Mouse (Mus musculus) neural tube, embryonic 14.5 days (tissue): ENCODE data around the gene Sbno2. TPM values are rescaled to one million over a fixed set of nuclear protein-coding genes. Genes with fewer than 3 reads are reported as not detected.

Experiments used
- ATAC-seq: fragments of 200-750 bp; cut with Nextera tagmentation; 2 replicates; pipeline ENCODE4 v1.8.0; 2017; ENCODE audit warnings: low read depth, mild to moderate bottlenecking, moderate TSS enrichment, moderate library complexity
- H3K27ac ChIP-seq: fragments of 300-500 bp; sonication (generic); 2 replicates; pipeline ENCODE4 v1.5.1; 2014; ENCODE audit warnings: low read depth, mild to moderate bottlenecking, control low read depth, low read length, moderate library complexity, mixed read lengths
- H3K27me3 ChIP-seq: fragments of 300-500 bp; sonication (generic); 2 replicates; pipeline ENCODE4 v1.6.1; 2014; ENCODE audit warnings: low read length; ENCODE audit not compliant: control insufficient read depth, insufficient read depth
- H3K36me3 ChIP-seq: fragments of 300-500 bp; sonication (generic); 2 replicates; pipeline ENCODE4 v1.6.1; 2014; ENCODE audit warnings: low read length, mixed read lengths; ENCODE audit not compliant: control insufficient read depth, insufficient read depth
- H3K4me1 ChIP-seq: fragments of 300-500 bp; sonication (generic); 2 replicates; pipeline ENCODE4 v1.6.1; 2014; ENCODE audit warnings: low read length; ENCODE audit not compliant: control insufficient read depth, insufficient read depth
- H3K4me2 ChIP-seq: fragments of 300-500 bp; sonication (generic); 2 replicates; pipeline ENCODE4 v1.6.1; 2014; ENCODE audit warnings: mild to moderate bottlenecking, low read depth, low read length, control low read depth
- H3K4me3 ChIP-seq: fragments of 300-500 bp; sonication (generic); 2 replicates; pipeline ENCODE4 v1.5.1; 2014; ENCODE audit warnings: low read depth, low read length, control low read depth, mixed read lengths
- H3K9ac ChIP-seq: fragments of 300-500 bp; sonication (generic); replicated peaks from 2 replicates; pipeline ENCODE4 v1.6.1; 2014; ENCODE audit warnings: low read depth, mild to moderate bottlenecking, control low read depth, low read length, mixed read lengths
- H3K9me3 ChIP-seq: fragments of 300-500 bp; sonication (generic); 2 replicates; pipeline ENCODE4 v1.6.1; 2016; ENCODE audit warnings: low read length; ENCODE audit not compliant: control insufficient read depth
- WGBS: fragments of 180-500 bp; shearing (Covaris S2); extraction: QIAGEN DNeasy Blood & Tissue Kit; methylation state at CpG from one replicate; pipeline ENCODE4 v1.1.7; 2014; 5-methylcytosine and 5-hydroxymethylcytosine counted together
- polyA plus RNA-seq: library from polyadenylated mRNA; unstranded; fragments of >200 nt; fragmentation: Nextera tagmentation; extraction: Ambion mirVana; gene quantifications from 2 replicates; pipeline ENCODE4 v1.2.1, GENCODE M21; 2014

The Sbno2 gene
- polyA plus RNA-seq, 1 experiment from 2014 or later = 12.9 TPM

DNA sequence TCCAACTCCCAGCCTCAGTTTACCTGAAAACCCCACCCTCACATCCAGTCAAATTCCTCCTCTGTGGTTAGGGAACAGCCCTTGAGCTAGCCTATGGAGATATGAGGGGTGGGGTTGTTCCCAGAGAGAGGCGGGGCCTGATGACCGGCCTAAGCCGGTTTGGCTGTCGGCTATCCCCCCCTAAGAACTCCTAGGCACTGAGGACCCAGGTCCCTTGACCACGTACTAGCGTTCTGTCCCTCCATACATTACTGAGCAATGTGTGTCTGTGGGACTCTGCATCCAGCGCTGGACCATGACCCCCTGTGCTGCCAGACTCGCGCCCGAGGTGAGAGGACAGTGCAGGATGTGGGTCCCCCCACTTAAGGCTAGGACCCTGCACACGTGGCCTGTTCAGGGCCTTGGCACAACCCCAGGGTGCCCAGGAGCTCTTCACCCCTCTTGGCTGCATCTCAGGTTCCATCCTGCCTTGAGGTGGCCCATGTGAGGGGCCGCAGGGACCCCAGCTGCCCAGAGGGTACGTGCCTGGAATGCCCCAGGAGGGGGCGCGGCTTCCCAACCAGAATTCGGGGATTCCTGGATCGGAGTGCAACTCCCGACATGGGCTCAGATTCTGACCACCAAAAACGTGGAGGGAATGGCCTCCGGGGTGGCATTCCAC, 85.8 kb downstream of the Sbno2 start:
- ATAC-seq = peak; percentile 25
- H3K27me3 ChIP-seq = peaks cover 22% of the 10 kb centered on the region
- WGBS = 9% methylated on average over 20 of the region's 20 CpGs

DNA sequence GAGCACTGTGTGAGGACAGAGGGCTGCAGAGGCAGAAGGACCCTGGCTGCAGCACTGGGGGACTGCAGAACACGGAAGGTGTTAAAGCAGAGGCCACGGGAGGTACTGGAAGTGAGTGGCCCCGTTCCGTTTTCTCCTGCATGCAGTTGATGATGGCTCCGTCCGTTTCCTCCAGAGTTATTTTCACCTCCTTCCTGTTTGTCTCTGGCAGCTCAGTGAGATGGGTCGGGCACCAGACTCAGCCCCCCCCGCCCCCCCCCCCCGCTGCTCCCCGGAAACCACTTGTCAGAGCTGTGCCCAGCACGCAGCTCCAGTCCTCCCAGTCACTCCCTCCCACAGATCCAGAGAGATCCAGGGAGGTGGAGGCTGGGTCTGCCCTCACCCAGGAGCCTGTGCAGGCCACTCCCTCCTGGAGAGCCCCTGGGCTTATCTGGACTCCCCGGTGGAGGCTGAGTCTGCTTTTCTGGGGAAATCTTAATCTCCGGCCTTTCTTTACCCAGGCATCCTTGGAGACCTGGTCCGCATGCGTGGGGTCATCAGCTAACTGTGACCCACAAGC, 86.6 kb downstream of the Sbno2 start:
- WGBS = 12% methylated on average over 12 of the region's 15 CpGs
- no peaks in the 10 kb centered on the region for H3K9me3 ChIP-seq

More for the DNA sequence above, 85.8 kb downstream of the Sbno2 start:
- no peak overlapping the region for H3K27ac ChIP-seq
- no peaks in the 10 kb centered on the region for H3K9me3 ChIP-seq
- H3K36me3 ChIP-seq = no peaks in the 10 kb centered on the region
- no peaks in the 10 kb centered on the region for H3K4me1 ChIP-seq
- 0 out of 2 replicates have a peak overlapping the region, but pooled peaks have one; percentile 4 for H3K4me2 ChIP-seq
- no peak overlapping the region for H3K9ac ChIP-seq
- H3K4me3 ChIP-seq = no peak overlapping the region

DNA sequence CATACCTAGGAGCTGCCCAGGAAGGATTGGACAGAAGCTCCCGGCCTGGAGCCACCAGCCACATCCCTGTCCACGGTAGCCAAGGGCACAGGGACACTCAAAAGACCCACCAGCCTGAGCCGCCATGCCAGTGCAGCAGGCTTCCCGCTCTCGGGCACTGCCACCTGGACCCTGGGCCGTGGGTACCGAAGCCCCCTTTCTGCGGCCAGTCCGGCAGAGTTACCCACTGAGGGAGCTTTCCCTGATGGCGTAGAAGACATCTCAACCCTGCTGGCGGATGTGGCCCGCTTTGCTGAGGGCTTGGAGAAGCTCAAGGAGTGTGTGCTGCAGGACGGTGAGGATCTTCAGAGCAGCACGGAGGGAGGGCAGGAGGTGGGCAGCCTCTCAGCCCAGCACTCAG, 87.6 kb downstream of the Sbno2 start:
- Histone ChIP-seq H3K36me3 (no peaks in the 10 kb centered on the region), H3K9ac (no peak overlapping the region; the same call in 1 of the 2 replicates), H3K4me1 (no peaks in the 10 kb centered on the region), H3K27ac (no peak overlapping the region), H3K4me3 (no peak overlapping the region), H3K27me3 (peaks cover 39% of the 10 kb centered on the region), H3K4me2 (no peak overlapping the region), H3K9me3 (no peaks in the 10 kb centered on the region)
- WGBS = 85% methylated on average over 14 of the region's 14 CpGs
- ATAC-seq = no peak

More for the DNA sequence above, 86.6 kb downstream of the Sbno2 start:
- H3K27me3 ChIP-seq = peaks cover 30% of the 10 kb centered on the region
- H3K9ac ChIP-seq = no peak overlapping the region
- no peak for ATAC-seq
- no peak overlapping the region for H3K4me3 ChIP-seq
- H3K4me2 ChIP-seq = no peak overlapping the region
- no peak overlapping the region for H3K27ac ChIP-seq
- H3K4me1 ChIP-seq = no peaks in the 10 kb centered on the region
- H3K36me3 ChIP-seq = no peaks in the 10 kb centered on the region

DNA sequence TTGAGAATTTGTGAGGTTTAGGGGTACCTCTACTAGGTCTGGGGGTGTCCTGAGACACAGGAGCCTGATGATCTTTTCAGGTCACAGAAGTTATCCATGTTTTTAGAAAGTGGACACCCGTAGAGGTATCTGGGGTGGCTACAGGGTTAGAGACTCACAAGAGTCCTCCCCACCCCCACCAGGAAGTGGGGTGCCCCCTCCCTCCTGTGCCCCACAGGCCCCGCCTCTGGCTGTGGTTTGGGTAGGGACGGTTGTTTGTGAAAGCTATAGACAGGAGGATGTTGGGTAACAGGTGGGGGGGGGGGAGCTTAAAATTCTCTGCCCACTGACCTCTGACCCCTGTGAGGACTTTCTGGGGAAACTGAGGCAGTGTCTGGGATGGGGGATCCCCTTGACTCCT, 88.0 kb downstream of the Sbno2 start:
- no peak for ATAC-seq
- H3K4me3 ChIP-seq = no peak overlapping the region
- H3K36me3 ChIP-seq = no peaks in the 10 kb centered on the region
- H3K27ac ChIP-seq = no peak overlapping the region
- no peaks in the 10 kb centered on the region for H3K9me3 ChIP-seq
- H3K9ac ChIP-seq = no peak overlapping the region
- H3K27me3 ChIP-seq = peaks cover 41% of the 10 kb centered on the region
- 67% methylated on average over 2 of the region's 3 CpGs for WGBS
- no peak overlapping the region for H3K4me2 ChIP-seq
- no peaks in the 10 kb centered on the region for H3K4me1 ChIP-seq

DNA sequence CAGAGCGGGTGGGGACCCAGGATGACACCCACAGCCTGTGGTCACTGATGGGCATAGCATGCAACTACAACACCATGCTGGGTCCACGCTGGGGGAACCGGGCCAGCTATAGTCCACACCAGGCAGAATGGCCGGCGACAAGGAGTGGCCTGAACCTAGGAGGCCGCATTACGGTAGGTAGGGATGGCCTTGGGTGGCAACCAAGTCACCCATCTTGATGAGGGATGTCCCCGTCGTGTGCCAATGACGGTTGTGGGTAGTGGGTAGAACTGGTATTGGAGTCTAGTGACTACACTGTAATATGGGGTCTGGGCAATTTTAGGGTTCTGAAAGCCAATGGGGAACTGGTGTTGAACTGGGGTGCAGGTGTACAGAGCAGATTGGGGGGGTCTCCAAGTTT, 88.4 kb downstream of the Sbno2 start:
- H3K4me3 ChIP-seq = no peak overlapping the region
- 0 out of 2 replicates have a peak, but pooled peaks cover 4% of the 10 kb centered on the region for H3K36me3 ChIP-seq
- peaks cover 43% of the 10 kb centered on the region for H3K27me3 ChIP-seq
- H3K4me2 ChIP-seq = no peak overlapping the region
- no peaks in the 10 kb centered on the region for H3K4me1 ChIP-seq
- WGBS = 88% methylated on average over 10 of the region's 10 CpGs
- no peak for ATAC-seq
- no peaks in the 10 kb centered on the region for H3K9me3 ChIP-seq
- H3K9ac ChIP-seq = no peak overlapping the region
- H3K27ac ChIP-seq = no peak overlapping the region

DNA sequence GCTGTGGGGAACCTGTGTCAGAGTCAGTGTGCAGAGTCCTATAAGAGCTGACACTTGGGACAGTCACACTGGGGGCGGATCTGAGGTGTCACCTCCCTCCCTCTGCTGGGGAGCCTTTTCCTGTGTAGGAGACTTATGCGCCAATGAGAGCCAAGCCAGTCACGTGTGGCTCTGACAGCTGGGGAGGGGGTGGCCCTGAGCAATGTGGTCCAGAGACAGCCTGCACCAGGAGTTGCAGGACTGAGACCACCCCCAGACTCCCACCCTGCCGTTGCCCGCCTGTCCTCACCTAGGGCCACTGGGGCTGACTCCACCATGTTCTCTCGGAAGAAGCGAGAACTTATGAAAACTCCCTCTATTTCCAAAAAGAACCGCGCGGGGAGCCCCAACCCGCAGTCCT, 88.9 kb downstream of the Sbno2 start, which contains the start of gene Arhgap45:
TSS of gene Arhgap45 (plus strand) at position 143 of the 400 bp plus-strand sequence.
- peaks cover 43% of the 10 kb centered on the region for H3K27me3 ChIP-seq
- ATAC-seq = no peak
- H3K4me2 ChIP-seq = no peak within 1 kb of the TSS
- H3K9ac ChIP-seq = no peak within 1 kb of the TSS
- no peak within 1 kb of the TSS for H3K27ac ChIP-seq
- no peaks in the 10 kb centered on the region for H3K4me1 ChIP-seq
- no peaks in the 10 kb centered on the region for H3K9me3 ChIP-seq
- 63% methylated on average over 11 of the region's 11 CpGs for WGBS
- H3K36me3 ChIP-seq = 0 out of 2 replicates have a peak, but pooled peaks cover 4% of the 10 kb centered on the region
- no peak within 1 kb of the TSS for H3K4me3 ChIP-seq

DNA sequence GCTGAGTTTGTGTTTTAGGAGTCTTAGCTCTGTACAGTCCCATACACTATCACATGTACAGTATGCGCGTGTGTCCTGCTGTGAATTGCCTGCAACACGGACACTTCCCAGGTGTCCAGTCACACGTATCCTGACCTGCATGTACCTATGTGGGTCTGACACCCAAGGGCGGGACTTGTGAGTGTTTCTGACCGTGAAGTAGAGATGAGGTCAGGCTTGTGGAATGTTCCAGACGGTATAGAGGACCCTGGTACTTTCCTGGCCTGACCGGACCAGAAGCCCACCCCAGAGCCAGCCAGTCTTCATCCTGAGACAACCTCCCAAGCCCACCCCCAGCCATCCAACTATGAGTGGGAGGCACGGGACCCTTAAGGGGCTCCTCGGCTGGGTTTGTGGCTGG, 89.8 kb downstream of the Sbno2 start:
- Histone ChIP-seq H3K4me3 (no peak overlapping the region), H3K36me3 (peaks cover 9% of the 10 kb centered on the region; the same call in 1 of the 2 replicates), H3K9me3 (no peaks in the 10 kb centered on the region), H3K27ac (no peak overlapping the region), H3K27me3 (peaks cover 42% of the 10 kb centered on the region), H3K9ac (no peak overlapping the region), H3K4me2 (no peak overlapping the region), H3K4me1 (no peaks in the 10 kb centered on the region)
- ATAC-seq = no peak
- WGBS = 85% methylated on average over 10 of the region's 10 CpGs

DNA sequence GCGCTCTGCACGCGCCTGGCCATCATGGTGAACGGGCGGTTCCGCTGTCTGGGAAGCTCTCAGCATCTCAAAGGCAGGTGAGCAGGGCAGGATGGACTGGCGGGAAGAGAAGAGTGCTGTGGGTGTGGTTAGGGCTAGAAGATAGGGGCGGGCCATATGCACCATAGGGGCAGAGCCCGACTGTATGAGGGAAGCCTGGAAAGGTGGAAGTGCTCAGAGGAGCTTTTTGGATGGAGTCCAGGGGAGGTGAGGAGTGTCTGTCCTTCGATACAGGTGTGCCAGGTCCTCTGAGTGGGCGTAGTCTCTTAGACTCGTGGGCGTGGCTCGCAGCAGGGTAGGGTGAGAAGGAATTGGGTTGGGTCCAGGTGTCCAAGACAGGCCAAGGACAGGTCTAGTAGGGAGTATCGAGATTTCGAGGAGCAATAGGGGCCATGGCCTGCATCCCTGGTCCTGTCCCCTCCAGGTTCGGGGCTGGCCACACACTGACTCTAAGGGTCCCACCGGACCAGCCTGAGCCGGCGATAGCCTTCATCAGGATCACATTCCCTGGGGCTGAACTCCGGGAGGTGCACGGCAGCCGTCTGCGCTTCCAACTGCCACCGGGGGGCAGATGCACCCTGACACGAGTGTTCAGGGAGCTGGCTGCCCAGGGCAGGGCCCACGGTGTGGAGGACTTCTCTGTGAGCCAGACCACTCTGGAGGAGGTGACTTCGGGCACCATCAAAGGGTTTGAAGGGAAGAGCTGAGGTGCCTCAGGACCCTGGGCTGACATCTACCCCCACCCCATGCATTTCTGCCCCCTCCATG, 90.7 kb downstream of the Sbno2 start:
- 22% methylated on average over 28 of the region's 28 CpGs for WGBS
- Histone ChIP-seq H3K9me3 (no peaks in the 10 kb centered on the region), H3K27me3 (peaks cover 36% of the 10 kb centered on the region)

DNA sequence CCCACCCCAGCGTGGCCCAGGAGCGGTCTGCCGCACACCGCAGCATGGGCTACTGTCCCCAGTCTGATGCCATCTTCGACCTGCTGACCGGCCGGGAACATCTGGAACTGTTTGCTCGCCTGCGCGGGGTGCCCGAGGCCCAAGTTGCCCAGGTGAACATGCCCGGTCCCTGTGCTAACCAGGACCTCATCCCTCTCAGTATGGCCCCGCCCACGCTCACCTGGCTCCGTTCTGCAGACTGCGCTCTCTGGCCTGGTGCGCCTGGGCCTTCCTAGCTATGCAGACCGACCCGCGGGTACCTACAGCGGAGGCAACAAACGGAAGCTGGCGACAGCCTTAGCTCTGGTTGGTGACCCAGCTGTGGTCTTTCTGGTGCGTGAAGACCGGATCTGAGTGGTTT, 91.8 kb downstream of the Sbno2 start:
- Histone ChIP-seq H3K9me3 (no peaks in the 10 kb centered on the region), H3K4me2 (no peak overlapping the region), H3K36me3 (peaks cover 14% of the 10 kb centered on the region; the same call in 1 of the 2 replicates), H3K4me3 (no peak overlapping the region), H3K27ac (no peak overlapping the region), H3K27me3 (peaks cover 31% of the 10 kb centered on the region), H3K4me1 (no peaks in the 10 kb centered on the region), H3K9ac (no peak overlapping the region)
- 29% methylated on average over 25 of the region's 25 CpGs for WGBS
- no peak for ATAC-seq

More for the DNA sequence above, 90.7 kb downstream of the Sbno2 start:
- ATAC-seq = no peak
- no peak overlapping the region for H3K27ac ChIP-seq
- H3K4me3 ChIP-seq = no peak overlapping the region
- no peak overlapping the region for H3K9ac ChIP-seq
- H3K4me2 ChIP-seq = no peak overlapping the region
- no peaks in the 10 kb centered on the region for H3K4me1 ChIP-seq
- peaks cover 14% of the 10 kb centered on the region; the same call in 1 of the 2 replicates for H3K36me3 ChIP-seq
